Mouse (Mus musculus): ENCODE results near the gene Senp8.
"Not testable (repeated sequence)": the region's sequence is repeated elsewhere in the genome, so short reads cannot be mapped to it uniquely, and the experiment has no call there.

Senp8 gene

DNA sequence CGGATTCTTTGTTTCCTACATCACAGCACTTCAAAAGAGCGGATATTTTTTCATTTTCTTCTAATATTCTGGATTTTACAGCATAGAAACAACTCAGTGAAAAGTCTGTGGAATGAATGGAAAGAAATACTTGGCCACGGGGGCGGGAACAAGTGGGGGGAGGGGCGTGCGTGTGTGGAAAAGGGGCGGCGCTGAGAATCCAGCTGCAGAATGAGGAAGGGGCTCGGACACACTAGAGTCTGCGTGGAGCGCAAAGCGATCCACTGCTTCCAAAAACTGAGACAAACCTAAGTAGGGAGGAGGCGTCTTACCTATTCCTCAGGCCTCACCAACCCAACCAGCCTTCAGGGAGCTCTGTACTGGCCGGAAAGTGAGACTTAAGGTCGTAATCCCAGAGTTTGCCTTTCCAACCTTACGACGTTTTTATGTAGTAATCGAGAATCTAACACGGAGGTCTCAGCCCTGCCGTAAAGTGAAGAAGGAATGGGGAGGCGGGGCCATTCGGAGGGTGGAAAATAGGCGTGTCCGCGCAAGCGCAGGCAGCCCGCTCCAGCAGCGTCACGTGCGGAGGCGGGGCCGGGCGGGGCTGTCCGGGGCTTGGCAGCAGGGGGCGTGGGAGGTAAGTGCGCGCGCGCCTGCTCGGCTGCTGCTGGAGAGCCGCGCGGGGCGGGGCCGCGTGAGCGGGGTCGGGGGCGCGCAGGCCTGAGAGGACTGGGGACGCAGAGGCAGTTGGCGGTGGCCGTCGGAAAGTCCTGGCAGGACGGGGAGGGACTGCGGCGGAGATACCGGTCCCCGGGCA, at the start of gene Senp8, which contains the start of gene Myo9a:
Gene Senp8 (minus strand): TSS at position 444 of the 799 bp plus-strand sequence.
Gene Myo9a (plus strand): TSS at position 630 of the 799 bp plus-strand sequence.
- peak; percentile 99 for DNase-seq (ENCODE audit: low spot score)

DNA sequence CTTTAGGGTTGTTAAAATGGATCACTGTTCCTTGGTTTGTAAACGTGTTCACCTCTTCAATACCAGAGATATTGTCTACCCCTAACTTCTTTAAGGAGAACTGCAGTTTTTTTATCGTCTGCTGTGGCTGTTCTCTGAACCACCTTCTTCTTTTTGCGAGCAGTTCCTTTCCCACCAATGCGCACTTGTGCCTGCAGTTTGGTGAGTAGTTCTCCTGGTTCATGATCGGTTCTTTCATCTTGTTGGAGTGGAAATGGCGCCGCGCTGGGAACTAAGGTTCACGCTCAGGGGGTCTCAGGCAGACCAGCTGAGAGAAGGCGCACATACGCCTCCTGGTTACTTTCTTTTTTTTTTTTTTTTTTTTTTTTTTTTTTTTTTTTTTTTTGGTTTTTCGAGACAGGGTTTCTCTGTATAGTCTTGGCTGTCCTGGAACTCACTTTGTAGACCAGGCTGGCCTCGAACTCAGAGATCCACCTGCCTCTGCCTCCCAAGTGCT, 16.5 kb upstream of the Senp8 start:
- DNase-seq (ENCODE audit: low spot score) = not testable (repeated sequence)

DNA sequence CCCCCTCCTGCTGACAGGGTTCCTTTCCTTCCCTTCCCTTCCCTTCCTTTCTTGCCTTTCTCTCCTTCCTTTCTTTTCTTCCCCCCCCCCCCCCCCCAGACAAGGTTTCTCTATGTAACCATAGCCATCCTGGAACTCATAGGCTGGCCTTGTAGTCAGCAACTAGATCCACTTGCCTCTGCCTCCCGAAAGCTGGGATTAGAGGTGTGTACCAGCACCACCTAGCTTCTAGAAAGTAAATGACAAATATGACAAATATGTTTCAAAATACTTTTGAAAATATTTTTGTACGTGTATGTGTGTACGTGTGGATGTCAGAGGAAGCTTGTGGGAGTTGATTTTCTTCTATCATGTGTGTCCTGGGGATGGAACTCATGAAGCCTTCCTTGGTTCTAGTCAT, 10.0 kb upstream of the Senp8 start:
- peak; percentile 32 for DNase-seq (ENCODE audit: low spot score)

DNA sequence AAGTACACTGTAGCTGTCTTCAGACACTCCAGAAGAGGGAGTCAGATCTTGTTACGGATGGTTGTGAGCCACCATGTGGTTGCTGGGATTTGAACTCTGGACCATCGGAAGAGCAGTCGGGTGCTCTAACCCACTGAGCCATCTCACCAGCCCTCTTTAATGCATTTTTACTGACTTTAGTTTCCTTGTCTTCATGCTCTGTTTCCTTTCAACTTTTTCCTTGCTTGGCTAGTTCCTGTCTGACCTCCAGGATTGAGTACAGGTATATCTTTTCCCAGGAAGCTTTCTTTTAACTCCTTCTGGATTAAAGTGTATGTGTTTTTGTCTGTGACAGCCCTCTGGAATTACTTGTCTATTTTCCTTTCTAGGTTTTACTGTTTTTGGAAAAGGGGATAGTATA, 6.5 kb upstream of the Senp8 start:
- not testable (repeated sequence) for DNase-seq (ENCODE audit: low spot score)

DNA sequence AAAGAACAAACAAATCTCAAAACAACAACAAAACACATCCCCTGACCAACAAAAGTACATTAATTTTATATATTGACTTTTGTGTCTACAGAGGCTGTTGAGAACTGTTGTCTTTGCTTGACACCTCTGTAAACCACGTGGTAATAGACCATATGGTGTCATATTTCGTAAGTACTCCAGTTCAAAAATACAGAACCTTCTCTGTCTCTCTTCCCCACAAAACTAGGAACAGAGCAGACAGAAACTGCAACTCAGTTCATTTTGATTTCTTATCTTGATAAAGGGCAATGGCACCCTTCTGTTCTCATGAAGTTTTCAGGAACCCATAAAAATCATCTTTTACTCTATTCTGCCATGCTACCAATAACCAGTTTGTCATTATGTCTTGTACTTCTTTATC, 4.7 kb upstream of the Senp8 start:
- peak; percentile 12 for DNase-seq (ENCODE audit: low spot score)

DNA sequence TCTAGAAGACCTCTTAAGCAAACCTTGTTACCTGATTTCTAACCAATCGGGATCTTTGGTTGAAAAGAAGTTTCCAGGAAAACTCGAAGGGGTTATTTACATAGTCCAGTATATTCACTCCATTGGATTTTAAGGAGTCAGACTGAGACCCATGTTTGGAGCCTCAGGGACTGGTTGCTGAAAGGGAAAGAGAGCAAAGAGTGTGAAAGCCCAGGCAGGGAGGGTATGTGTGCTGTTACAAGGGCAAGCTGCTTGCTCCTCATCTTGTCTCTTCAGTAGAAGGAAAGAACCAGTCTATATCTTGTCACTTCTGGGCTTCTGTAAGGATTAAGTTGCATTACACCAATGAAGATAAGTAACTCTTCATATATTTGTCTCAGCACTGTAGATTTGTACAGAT, 1.5 kb upstream of the Senp8 start:
- no peak for DNase-seq (ENCODE audit: low spot score)

DNA sequence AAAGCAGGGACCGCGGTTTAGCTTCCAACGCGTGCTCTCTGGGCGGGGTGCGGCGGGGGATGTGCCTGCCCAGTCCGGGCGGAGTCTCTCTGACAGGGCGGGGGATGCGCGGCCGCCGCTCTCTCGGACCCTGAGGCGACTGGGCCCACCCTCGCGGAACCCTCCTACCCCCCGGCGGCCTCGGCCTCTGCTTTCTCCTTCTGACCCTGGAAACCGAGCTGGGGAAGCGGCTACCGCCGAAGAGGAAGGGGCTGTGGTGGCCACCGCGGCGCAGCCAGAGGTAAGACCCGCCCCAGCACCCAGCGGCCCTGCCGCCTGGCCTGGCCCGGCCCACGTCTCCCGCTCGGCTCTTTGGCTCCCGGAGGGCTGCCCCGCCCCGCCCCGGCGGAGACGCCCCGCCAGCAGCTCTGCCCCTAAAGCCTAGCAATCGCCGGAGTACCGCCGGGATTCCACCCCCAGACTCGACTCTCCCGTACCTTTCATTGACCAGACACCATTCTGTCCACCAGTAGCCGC, 614 bp upstream of the Senp8 start:
- peak; percentile 92 for DNase-seq (ENCODE audit: low spot score)

DNA sequence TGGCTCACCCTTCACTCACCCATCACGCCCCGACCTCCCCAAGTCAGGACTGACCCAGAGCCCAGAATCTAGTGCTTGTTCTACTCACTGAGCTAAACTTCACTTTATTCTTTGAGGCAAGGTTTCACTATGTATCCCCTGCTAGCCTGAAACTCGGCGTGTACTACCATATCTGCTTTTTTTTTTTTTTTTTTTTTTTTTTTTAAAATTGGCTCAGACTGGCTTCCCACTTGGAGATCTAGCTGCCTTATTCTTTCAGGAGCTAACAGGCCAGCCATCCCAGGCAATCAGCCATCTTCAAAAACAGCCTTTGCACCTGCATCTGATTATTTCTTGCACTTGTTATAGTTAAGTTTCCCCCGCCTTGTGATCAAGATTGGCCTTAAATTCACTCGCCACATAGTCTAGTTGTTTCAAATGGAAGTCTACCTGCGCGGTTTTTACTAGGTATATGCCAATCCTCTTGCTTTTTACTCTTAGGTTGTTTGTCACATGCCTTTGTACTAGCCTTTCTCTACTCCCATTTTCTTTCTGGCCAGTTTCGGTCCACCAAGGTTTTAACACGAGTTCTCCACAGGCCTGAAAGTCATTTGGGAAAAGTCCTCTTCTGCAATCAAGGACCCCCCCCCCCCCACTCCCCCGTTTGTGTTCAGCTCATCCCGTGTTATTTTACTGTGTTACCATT, 787 bp downstream of the Senp8 start:
- DNase-seq (ENCODE audit: low spot score) = no peak

DNA sequence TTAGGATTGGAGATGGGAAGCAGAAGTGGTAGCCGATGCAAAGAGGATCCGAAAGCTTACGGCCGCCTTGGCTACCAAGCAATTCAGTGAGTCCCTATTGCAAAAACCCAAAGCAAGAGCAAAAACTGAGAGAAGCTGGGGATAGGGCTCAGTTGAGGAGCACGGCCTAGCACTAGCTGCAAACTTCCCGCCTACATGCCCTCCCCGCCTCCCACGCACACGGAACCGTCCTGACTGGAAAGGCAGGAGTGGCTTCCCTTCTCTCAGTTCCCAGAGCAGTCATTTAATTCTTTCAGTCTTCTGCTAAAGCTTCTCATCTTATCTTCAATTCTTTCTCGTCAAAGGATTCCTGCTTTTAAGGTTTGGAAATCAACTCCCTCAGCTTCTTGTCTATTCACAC, 1.5 kb downstream of the Senp8 start:
- DNase-seq (ENCODE audit: low spot score) = peak; percentile 21

DNA sequence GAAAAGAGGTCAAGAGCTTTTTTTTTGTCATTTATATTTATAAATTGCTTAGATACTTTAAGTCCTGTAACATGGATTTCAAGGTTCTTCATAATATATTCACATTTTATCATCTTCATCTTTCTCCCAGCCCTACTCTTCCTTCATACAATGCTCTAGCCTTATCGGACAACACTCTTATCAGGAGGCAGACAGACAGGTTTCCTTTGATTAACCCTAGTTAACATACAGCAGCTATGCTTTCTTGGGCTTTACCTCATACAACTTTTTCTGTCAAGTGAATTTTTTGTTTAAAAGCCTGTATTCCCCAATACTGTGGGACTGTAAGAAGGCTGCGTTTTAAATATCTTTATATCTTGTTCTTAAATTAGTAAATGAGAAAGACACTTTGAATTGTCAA, 2.1 kb downstream of the Senp8 start:
- DNase-seq (ENCODE audit: low spot score) = no peak

DNA sequence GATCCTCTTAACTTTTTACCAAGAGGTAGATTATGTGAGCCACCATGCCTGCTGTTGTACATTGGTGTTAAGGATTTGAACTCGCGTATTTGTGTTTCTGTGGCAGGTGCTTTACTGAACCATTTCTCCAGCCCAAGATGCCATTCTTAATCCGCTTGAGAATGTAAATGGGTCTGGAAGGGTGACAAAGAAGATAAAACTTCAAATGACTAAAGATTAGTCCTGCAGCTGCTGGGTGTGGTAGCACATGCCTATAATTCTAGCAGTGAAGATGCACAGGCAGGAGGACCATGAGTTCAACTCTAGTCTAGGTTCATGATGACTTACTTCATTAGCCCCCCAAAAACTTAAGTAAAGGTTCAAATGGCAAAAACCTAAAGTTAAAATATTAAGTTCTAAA, 6.6 kb downstream of the Senp8 start:
- DNase-seq (ENCODE audit: low spot score) = no peak

DNA sequence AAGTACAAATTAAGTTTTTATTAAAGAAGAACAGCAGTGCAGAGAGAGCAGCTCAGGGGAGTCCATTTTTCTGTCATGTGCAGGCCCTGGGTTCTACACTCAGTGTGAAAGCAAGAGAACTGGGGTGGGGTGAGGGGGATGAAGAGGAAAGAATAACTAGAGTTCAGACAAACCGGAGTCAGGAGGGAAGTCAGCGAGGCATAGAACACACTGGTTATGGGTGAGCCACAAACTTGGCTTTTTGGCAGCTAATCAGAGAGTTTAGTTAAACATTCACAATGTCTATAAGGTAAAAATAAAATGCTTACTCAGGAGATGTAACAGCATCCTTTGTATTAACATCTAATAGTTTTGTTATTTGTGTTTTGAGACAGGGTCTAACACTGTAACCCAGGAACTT, 9.9 kb downstream of the Senp8 start:
- DNase-seq (ENCODE audit: low spot score) = no peak

DNA sequence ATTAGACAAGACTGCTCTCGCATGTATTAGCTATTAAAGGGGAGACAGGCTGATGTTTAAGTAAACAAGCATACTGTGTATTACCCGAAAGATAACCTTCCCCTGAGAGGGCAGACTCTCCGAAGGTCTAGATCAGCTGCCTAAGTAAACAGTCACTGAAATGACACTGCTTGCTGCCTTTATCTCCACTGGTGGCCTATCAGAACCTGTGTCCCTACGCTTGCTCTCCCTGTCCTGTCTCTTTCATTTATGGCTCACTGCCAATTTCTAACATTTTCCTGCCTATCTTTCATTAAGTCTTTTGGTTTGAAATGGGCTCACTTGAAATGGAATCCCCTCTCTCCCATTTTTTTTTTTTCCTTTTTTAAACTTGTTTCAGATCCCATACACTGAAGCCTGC, 15.1 kb downstream of the Senp8 start:
- DNase-seq (ENCODE audit: low spot score) = no peak

DNA sequence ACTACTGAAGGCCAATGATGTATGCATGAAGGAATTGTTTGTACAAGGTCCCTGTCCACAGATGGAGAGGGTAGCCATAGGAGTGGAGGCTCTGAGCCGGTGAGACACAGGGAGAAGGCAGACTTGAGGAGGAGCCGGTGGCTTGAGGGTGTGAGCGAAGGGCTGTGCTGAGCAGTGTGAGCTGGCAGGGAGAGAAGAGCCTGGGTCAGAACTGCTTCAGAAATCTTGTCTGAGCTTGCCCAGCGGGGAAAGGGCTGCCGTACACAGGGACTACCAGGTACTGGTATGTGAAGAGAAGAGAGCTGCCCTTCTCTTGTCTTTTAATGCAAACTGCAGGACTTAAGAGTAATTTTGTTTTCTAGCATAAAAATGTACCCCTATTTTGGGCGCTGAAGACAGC, 17.4 kb downstream of the Senp8 start:
- DNase-seq (ENCODE audit: low spot score) = no peak

DNA sequence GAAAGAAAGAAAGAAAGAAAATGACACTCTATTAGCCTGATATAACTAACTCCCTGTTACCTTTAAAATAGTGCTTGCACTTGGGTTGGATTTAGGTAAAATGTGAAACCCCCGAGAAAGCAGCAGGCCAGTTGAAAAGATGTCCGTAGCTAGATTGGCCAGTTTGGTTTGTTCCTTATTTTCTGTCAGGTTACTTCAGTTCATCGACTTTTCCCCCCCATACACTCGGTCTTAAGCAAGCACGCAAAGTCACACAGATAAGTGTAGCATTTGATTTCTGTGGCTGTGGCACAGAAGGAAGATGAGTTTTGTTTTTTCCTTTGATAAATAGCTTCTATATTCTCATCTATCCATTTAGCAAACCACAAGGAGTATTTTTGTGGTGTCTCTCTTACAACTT, 19.4 kb downstream of the Senp8 start:
- DNase-seq (ENCODE audit: low spot score) = no peak

DNA sequence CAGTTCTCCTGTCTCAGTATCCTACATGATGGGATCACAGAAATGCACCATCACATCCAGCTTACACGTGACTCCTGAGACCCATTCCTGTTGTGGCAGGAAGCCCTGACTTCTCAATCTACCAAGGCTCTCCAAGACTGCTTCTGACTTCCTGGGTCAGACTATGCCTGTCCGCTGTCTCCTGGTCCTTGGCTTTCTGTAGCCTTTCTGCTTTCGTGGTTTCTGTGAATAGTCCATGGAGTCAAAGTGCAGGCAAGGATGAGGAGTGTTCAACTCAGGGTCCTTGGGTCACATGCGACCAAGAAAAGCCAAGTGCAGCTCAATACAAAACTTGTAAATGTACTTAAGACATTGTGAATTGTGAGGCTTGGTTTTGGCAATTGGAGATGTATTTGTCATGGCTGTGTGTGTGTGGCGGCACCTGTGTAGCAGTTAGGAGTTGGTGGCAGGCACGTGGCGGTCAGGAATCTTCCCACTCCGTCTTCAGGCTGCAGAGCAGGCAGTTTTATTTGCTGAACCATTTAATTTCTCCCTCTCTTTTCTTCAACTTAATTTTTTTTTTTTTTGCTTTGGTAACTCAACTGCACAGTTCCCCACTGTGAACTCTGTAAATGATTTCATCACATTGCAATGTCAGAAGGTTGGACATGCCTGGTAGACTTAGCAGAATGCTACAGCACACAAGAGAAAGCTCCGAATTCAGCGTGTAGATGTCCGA, 22.8 kb downstream of the Senp8 start:
- no peak for DNase-seq (ENCODE audit: low spot score)

DNA sequence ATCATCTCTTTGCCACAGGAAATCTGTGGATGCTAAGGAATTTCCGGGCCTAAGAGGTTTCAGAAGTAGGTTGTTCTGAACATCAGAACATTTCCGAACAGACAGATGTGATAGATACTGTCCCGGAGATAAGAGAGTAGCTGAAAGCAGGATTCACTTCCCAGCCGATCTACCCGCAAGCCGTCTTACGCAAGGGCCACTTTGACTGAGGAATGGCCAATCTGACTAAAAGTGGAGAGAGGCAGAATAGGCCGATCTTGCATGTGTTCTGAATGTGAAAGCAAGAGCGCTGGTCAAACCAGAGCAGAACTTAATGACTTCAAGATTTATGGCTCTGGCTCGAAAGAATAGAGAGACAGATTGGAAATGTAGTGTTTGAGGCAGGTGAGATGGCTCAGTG, 25.0 kb downstream of the Senp8 start:
- DNase-seq (ENCODE audit: low spot score) = no peak

DNA sequence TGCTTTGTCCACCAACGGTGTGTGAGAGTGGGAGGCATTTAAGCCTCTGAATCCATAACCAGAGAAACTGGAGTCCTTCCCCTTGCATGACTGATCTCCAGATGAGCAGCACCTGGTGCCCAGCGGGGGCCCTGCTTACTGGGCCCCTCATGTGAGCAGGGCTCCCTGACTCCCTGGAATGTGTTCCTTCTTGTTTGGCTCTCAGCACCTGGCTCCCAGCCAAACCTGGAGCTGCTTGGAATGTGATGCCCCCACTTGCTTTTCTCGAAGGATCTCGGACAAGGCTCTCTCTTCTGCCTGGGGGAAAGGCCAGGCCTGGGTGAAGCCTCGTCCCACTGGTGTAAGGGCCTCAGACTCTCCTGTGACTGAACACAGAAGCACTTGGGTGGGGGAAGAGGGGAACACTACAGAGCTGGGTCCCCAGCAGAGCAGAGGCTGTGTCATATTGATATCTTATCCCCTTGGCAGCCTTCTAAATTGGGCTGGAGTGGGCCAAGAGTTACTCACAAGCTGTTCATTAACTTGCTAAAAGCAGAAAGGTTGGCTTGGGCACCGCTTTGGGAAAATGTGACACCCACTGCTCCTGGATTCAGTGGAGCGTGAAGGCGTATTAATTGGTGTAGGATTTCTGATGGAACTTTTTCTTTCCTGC, 26.6 kb downstream of the Senp8 start:
- DNase-seq (ENCODE audit: low spot score) = peak; percentile 40

DNA sequence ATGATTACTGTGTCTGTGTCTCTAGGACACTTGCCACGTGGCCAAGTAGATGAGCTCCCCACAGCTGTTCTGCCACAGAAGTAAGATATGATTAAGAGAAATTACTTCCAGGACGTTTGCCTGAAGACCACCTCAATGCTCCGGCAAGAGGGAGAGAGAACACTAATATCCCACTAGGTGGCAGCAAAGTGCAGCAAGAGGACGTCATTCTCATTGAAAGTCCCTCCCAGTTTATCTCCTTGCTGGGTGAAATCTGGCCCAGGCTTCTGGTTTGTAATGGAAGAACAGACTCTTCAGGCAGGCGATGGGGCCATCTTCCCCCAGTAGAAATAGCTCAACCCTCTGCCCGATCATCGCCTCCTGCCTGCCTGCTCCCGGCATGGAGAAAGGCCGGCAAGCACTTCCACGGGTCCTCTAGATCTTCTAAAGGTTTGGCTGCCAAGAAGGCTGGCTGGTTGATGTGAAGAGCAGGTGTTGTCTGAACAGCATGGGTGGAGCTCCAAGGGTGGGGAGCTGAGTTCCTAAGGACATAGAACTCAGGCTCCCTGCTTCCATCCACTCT, 27.3 kb downstream of the Senp8 start:
- peak; percentile 80 for DNase-seq (ENCODE audit: low spot score)

DNA sequence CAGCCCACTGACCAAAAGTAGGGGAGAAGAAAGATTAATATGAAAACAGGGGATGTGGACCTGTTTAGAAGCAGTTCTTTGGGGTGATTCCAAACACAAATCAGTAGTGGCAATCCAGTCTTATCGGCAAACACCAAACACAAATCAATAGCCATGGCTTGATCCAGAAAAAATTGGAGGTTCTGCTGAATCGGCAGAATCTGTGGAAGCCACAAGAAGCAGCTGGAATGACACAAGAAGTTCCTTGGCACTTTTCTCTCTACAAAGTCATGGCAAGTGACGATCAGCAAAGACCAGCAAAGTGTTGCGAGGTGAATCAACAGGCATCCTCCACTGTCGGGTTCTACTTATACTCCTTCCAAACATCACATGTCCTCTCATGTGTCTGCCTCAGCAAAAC, 29.4 kb downstream of the Senp8 start:
- DNase-seq (ENCODE audit: low spot score) = no peak

DNA sequence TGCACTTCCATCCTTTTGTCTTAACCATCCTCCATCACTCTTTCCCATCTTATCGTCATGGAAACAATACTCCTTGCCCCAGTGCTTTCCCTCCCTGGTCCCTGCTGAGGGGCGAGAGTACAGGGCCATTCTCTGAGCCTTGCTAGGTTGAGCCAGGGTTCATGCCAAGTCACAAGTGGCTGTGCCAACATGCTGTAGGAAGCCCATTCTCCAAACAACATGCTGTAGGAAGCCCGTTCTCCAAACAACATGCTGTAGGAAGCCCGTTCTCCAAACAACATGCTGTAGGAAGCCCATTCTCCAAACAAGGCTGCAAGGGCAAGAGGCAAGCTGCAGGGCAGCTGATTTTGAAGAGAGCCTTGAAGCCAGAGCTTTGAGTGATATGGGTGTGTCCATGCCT, 32.3 kb downstream of the Senp8 start:
- peak; percentile 55 for DNase-seq (ENCODE audit: low spot score)

Measured in lung, postnatal 25 days (tissue).